Mouse (Mus musculus): ENCODE measurements around the gene Abhd10. TPM values are rescaled to one million over a fixed set of nuclear protein-coding genes. Genes with fewer than 3 reads are reported as not detected.
A peak's percentile ranks its signal among the peaks of the same experiment; 100 is the strongest.

The Abhd10 gene
- polyA plus RNA-seq, 1 experiment from 2014 or later = 33.6 TPM

- no peak overlapping the region for H3K27ac ChIP-seq (replicated peaks; ENCODE audit: low read depth, low read length)
- H3K4me1 ChIP-seq (ENCODE audit: control insufficient read depth, insufficient read depth, low read length) = peaks cover 12% of the 10 kb centered on the region
- H3K9ac ChIP-seq (ENCODE audit: low read length) = no peak overlapping the region
- no peaks in the 10 kb centered on the region for H3K9me3 ChIP-seq (ENCODE audit: control insufficient read depth, low read length)
- no peak for ATAC-seq (ENCODE audit: insufficient number of reproducible peaks, low FRiP score, low TSS enrichment, low read depth)
- no peak for DNase-seq (ENCODE audit: low spot score)
- no peak overlapping the region; the same call in 1 of the 2 replicates for H3K4me2 ChIP-seq (ENCODE audit: low read depth, severe bottlenecking)
- H3K36me3 ChIP-seq (ENCODE audit: control insufficient read depth, insufficient read depth, low read length) = no peaks in the 10 kb centered on the region
- 79% methylated on average over 3 of the region's 3 CpGs for WGBS
- H3K27me3 ChIP-seq (ENCODE audit: control insufficient read depth, insufficient read depth, low read length) = no peaks in the 10 kb centered on the region
- H3K4me3 ChIP-seq (ENCODE audit: low read depth, low read length) = no peak overlapping the region; the same call in 1 of the 2 replicates
These were observed 20.2 kb downstream of the Abhd10 start for GRCm38 (mm10) chr16:45722460-45722951.

GRCm38 (mm10) chr16:45720022-45720630, 22.6 kb downstream of the Abhd10 start:
- Histone ChIP-seq H3K9ac (ENCODE audit: low read length) (no peak overlapping the region), H3K27ac (replicated peaks; ENCODE audit: low read depth, low read length) (no peak overlapping the region), H3K4me2 (ENCODE audit: low read depth, severe bottlenecking) (no peak overlapping the region), H3K4me3 (ENCODE audit: low read depth, low read length) (no peak overlapping the region), H3K27me3 (ENCODE audit: control insufficient read depth, insufficient read depth, low read length) (no peaks in the 10 kb centered on the region), H3K36me3 (ENCODE audit: control insufficient read depth, insufficient read depth, low read length) (no peaks in the 10 kb centered on the region), H3K9me3 (ENCODE audit: control insufficient read depth, low read length) (no peaks in the 10 kb centered on the region), H3K4me1 (ENCODE audit: control insufficient read depth, insufficient read depth, low read length) (peaks cover 12% of the 10 kb centered on the region)
- WGBS = 88% methylated on average over 10 of the region's 10 CpGs
- no peak for DNase-seq (ENCODE audit: low spot score)
- no peak for ATAC-seq (ENCODE audit: insufficient number of reproducible peaks, low FRiP score, low TSS enrichment, low read depth)

GRCm38 (mm10) chr16:45718296-45718695, 24.5 kb downstream of the Abhd10 start:
- Histone ChIP-seq H3K36me3 (ENCODE audit: control insufficient read depth, insufficient read depth, low read length) (no peaks in the 10 kb centered on the region), H3K9me3 (ENCODE audit: control insufficient read depth, low read length) (no peaks in the 10 kb centered on the region), H3K27me3 (ENCODE audit: control insufficient read depth, insufficient read depth, low read length) (no peaks in the 10 kb centered on the region), H3K27ac (replicated peaks; ENCODE audit: low read depth, low read length) (no peak overlapping the region), H3K9ac (ENCODE audit: low read length) (no peak overlapping the region), H3K4me3 (ENCODE audit: low read depth, low read length) (no peak overlapping the region), H3K4me2 (ENCODE audit: low read depth, severe bottlenecking) (no peak overlapping the region), H3K4me1 (ENCODE audit: control insufficient read depth, insufficient read depth, low read length) (peaks cover under 1% of the 10 kb centered on the region; the same call in 1 of the 2 replicates)
- WGBS = 89% methylated on average over 4 of the region's 4 CpGs
- no peak for DNase-seq (ENCODE audit: low spot score)
- no peak for ATAC-seq (ENCODE audit: insufficient number of reproducible peaks, low FRiP score, low TSS enrichment, low read depth)

- no peaks in the 10 kb centered on the region for H3K27me3 ChIP-seq (ENCODE audit: control insufficient read depth, insufficient read depth, low read length)
- DNase-seq (ENCODE audit: low spot score) = no peak
- H3K36me3 ChIP-seq (ENCODE audit: control insufficient read depth, insufficient read depth, low read length) = no peaks in the 10 kb centered on the region
- 88% methylated on average over 5 of the region's 5 CpGs for WGBS
- H3K9me3 ChIP-seq (ENCODE audit: control insufficient read depth, low read length) = no peaks in the 10 kb centered on the region
- no peak overlapping the region for H3K9ac ChIP-seq (ENCODE audit: low read length)
- no peaks in the 10 kb centered on the region for H3K4me1 ChIP-seq (ENCODE audit: control insufficient read depth, insufficient read depth, low read length)
- H3K27ac ChIP-seq (replicated peaks; ENCODE audit: low read depth, low read length) = no peak overlapping the region
- no peak overlapping the region for H3K4me3 ChIP-seq (ENCODE audit: low read depth, low read length)
- no peak overlapping the region for H3K4me2 ChIP-seq (ENCODE audit: low read depth, severe bottlenecking)
- no peak for ATAC-seq (ENCODE audit: insufficient number of reproducible peaks, low FRiP score, low TSS enrichment, low read depth)
These were observed 28.1 kb downstream of the Abhd10 start for GRCm38 (mm10) chr16:45714489-45715150.

- ATAC-seq (ENCODE audit: insufficient number of reproducible peaks, low FRiP score, low TSS enrichment, low read depth) (no peak), DNase-seq (ENCODE audit: low spot score) (no peak)
- Histone ChIP-seq H3K4me3 (ENCODE audit: low read depth, low read length) (no peak overlapping the region), H3K9me3 (ENCODE audit: control insufficient read depth, low read length) (no peaks in the 10 kb centered on the region), H3K4me1 (ENCODE audit: control insufficient read depth, insufficient read depth, low read length) (no peaks in the 10 kb centered on the region), H3K4me2 (ENCODE audit: low read depth, severe bottlenecking) (no peak overlapping the region), H3K36me3 (ENCODE audit: control insufficient read depth, insufficient read depth, low read length) (no peaks in the 10 kb centered on the region), H3K27me3 (ENCODE audit: control insufficient read depth, insufficient read depth, low read length) (no peaks in the 10 kb centered on the region), H3K9ac (ENCODE audit: low read length) (no peak overlapping the region), H3K27ac (replicated peaks; ENCODE audit: low read depth, low read length) (no peak overlapping the region)
- WGBS = 71% methylated on average over 1 of the region's 1 CpGs
These were observed 28.9 kb downstream of the Abhd10 start for GRCm38 (mm10) chr16:45713878-45714277.

- 92% methylated on average over 5 of the region's 5 CpGs for WGBS
- no peaks in the 10 kb centered on the region for H3K4me1 ChIP-seq (ENCODE audit: control insufficient read depth, insufficient read depth, low read length)
- H3K27me3 ChIP-seq (ENCODE audit: control insufficient read depth, insufficient read depth, low read length) = no peaks in the 10 kb centered on the region
- DNase-seq (ENCODE audit: low spot score) (no peak), ATAC-seq (ENCODE audit: insufficient number of reproducible peaks, low FRiP score, low TSS enrichment, low read depth) (no peak)
- H3K4me3 ChIP-seq (ENCODE audit: low read depth, low read length) = no peak overlapping the region
- no peaks in the 10 kb centered on the region for H3K9me3 ChIP-seq (ENCODE audit: control insufficient read depth, low read length)
- no peaks in the 10 kb centered on the region for H3K36me3 ChIP-seq (ENCODE audit: control insufficient read depth, insufficient read depth, low read length)
- no peak overlapping the region for H3K4me2 ChIP-seq (ENCODE audit: low read depth, severe bottlenecking)
- no peak overlapping the region for H3K27ac ChIP-seq (replicated peaks; ENCODE audit: low read depth, low read length)
- no peak overlapping the region for H3K9ac ChIP-seq (ENCODE audit: low read length)
These were observed 29.5 kb downstream of the Abhd10 start for GRCm38 (mm10) chr16:45713261-45713660.

GRCm38 (mm10) chr16:45711263-45711662, 31.5 kb downstream of the Abhd10 start:
- Histone ChIP-seq H3K27me3 (ENCODE audit: control insufficient read depth, insufficient read depth, low read length) (no peaks in the 10 kb centered on the region), H3K4me2 (ENCODE audit: low read depth, severe bottlenecking) (no peak overlapping the region), H3K36me3 (ENCODE audit: control insufficient read depth, insufficient read depth, low read length) (no peaks in the 10 kb centered on the region), H3K9me3 (ENCODE audit: control insufficient read depth, low read length) (no peaks in the 10 kb centered on the region), H3K9ac (ENCODE audit: low read length) (no peak overlapping the region), H3K4me1 (ENCODE audit: control insufficient read depth, insufficient read depth, low read length) (no peaks in the 10 kb centered on the region), H3K27ac (replicated peaks; ENCODE audit: low read depth, low read length) (no peak overlapping the region), H3K4me3 (ENCODE audit: low read depth, low read length) (no peak overlapping the region)
- DNase-seq (ENCODE audit: low spot score) (peak; percentile 25), ATAC-seq (ENCODE audit: insufficient number of reproducible peaks, low FRiP score, low TSS enrichment, low read depth) (0 out of 2 replicates have a peak, but pooled peaks have one; percentile 17)
- 77% methylated on average over 7 of the region's 7 CpGs for WGBS

GRCm38 (mm10) chr16:45699301-45699700, 43.5 kb downstream of the Abhd10 start:
- Histone ChIP-seq H3K27me3 (ENCODE audit: control insufficient read depth, insufficient read depth, low read length) (no peaks in the 10 kb centered on the region), H3K4me3 (ENCODE audit: low read depth, low read length) (no peak overlapping the region), H3K9me3 (ENCODE audit: control insufficient read depth, low read length) (no peaks in the 10 kb centered on the region), H3K4me1 (ENCODE audit: control insufficient read depth, insufficient read depth, low read length) (no peaks in the 10 kb centered on the region), H3K27ac (replicated peaks; ENCODE audit: low read depth, low read length) (no peak overlapping the region), H3K36me3 (ENCODE audit: control insufficient read depth, insufficient read depth, low read length) (no peaks in the 10 kb centered on the region), H3K9ac (ENCODE audit: low read length) (no peak overlapping the region), H3K4me2 (ENCODE audit: low read depth, severe bottlenecking) (no peak overlapping the region)
- 51% methylated on average over 5 of the region's 5 CpGs for WGBS
- ATAC-seq (ENCODE audit: insufficient number of reproducible peaks, low FRiP score, low TSS enrichment, low read depth) (no peak), DNase-seq (ENCODE audit: low spot score) (no peak)
